Mouse (Mus musculus): ENCODE results near the gene Serpina3j. TPM values are rescaled to one million over a fixed set of nuclear protein-coding genes. Genes with fewer than 3 reads are reported as not detected.

Gene Serpina3j
- polyA plus RNA-seq (2014; fragmentation: Nextera tagmentation; extraction: Ambion mirVana): not detected in 2 replicates

DNA sequence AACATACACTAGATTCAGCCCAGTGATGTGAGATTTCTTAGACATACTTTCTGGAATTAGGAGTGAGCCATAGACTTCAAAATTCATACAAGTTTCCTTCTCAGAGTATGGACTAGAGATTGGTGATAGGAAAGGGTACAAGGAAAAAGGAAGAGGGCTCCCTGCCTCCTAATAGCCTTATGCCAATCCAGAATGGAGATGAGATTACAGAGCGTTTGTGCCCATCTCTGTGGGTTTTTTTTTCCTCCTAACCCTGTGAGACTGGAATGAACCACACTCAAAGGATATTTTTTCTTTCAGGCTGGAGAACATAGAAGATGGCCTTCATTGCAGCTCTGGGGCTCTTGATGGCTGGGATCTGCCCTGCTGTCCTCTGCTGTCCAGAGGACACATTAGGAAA lies at the start of gene Serpina3j:
Serpina3j (plus strand) TSS at position 301 of the 400 bp plus-strand sequence.
- Histone ChIP-seq H3K4me2 (ENCODE audit: low read depth) (no peak within 1 kb of the TSS), H3K27me3 (ENCODE audit: control insufficient read depth, insufficient read depth, low read length) (no peaks in the 10 kb centered on the region), H3K4me1 (ENCODE audit: control insufficient read depth, insufficient read depth, low read length) (no peaks in the 10 kb centered on the region), H3K9ac (ENCODE audit: low read length) (no peak within 1 kb of the TSS), H3K4me3 (ENCODE audit: low read depth, low read length) (no peak within 1 kb of the TSS), H3K36me3 (ENCODE audit: control insufficient read depth, insufficient read depth, low read length) (no peaks in the 10 kb centered on the region), H3K9me3 (ENCODE audit: control insufficient read depth, low read length) (peaks cover 2% of the 10 kb centered on the region; the same call in 1 of the 2 replicates), H3K27ac (ENCODE audit: low read depth, low read length) (no peak within 1 kb of the TSS)
- DNase-seq (ENCODE audit: low spot score): no peak
- WGBS: 85% methylated on average over 1 of the region's 1 CpGs
- no peak for ATAC-seq (ENCODE audit: insufficient read depth, low FRiP score, low TSS enrichment)

DNA sequence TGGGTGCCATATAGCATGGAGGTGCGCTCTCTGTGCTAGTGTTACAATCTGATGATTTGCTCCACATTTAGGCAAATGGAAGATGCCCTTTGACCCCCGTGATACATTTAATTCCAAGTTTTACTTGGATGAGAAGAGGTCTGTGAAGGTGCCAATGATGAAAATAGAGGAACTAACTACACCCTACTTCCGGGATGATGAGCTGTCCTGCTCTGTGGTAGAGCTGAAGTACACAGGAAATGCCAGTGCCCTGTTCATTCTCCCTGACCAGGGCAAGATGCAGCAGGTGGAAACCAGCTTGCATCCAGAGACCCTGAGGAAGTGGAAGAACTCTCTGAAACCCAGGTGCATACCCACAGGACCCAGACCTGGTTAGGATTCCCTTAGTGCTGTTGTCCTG lies 48.0 kb upstream of the Serpina3j start:
- Histone ChIP-seq H3K27ac (ENCODE audit: low read depth, low read length) (no peak overlapping the region), H3K4me3 (ENCODE audit: low read depth, low read length) (no peak overlapping the region), H3K27me3 (ENCODE audit: control insufficient read depth, insufficient read depth, low read length) (no peaks in the 10 kb centered on the region), H3K4me2 (ENCODE audit: low read depth) (no peak overlapping the region), H3K9ac (ENCODE audit: low read length) (no peak overlapping the region), H3K9me3 (ENCODE audit: control insufficient read depth, low read length) (no peaks in the 10 kb centered on the region), H3K36me3 (ENCODE audit: control insufficient read depth, insufficient read depth, low read length) (no peaks in the 10 kb centered on the region), H3K4me1 (ENCODE audit: control insufficient read depth, insufficient read depth, low read length) (no peaks in the 10 kb centered on the region)
- WGBS: 88% methylated on average over 3 of the region's 3 CpGs
- DNase-seq (ENCODE audit: low spot score) (no peak), ATAC-seq (ENCODE audit: insufficient read depth, low FRiP score, low TSS enrichment) (no peak)

DNA sequence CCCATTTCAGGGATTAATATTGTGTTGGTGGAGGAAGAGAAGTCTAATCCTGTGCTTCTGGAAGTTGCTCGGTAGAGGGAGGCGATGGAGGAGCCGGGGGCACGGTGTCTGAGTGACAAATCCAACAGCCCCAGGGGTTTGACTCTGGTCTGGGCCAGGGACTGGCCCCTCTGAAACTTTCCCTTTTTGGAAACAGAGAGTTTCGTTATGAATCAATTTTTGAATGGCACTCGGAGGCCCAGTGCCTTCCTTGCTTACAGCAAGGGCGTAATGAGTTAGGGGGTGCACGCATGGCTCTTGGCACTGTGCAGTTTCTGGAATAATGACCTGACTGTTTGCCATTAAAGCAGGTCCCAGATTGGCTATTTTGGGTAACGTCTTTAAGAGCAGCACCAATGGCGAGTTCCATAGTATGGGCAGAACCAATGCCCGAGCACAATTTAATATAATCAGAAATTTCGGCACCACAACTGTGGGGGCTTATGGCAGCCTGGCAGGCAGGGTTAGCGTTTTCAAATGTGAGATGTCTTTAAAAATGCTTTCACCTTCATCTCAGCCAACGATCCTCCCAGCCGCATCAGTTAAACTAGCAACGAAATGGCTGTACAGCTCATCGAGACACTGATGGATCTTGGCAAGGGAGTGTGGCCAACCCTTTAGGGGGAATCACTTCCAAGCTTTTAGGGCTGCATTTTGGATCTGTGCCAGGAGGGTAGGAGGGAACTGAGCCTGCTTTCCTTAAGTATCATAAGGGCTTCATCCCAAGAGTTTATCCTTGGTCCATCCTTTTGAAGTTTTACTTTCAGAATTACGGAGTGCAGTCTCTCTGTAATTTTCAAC lies 35.9 kb upstream of the Serpina3j start:
- ATAC-seq (ENCODE audit: insufficient read depth, low FRiP score, low TSS enrichment) (no peak), DNase-seq (ENCODE audit: low spot score) (no peak)
- no peak overlapping the region for H3K27ac ChIP-seq (ENCODE audit: low read depth, low read length)
- 88% methylated on average over 18 of the region's 18 CpGs for WGBS
- no peaks in the 10 kb centered on the region for H3K27me3 ChIP-seq (ENCODE audit: control insufficient read depth, insufficient read depth, low read length)
- no peaks in the 10 kb centered on the region for H3K36me3 ChIP-seq (ENCODE audit: control insufficient read depth, insufficient read depth, low read length)
- H3K9ac ChIP-seq (ENCODE audit: low read length): no peak overlapping the region
- no peaks in the 10 kb centered on the region for H3K9me3 ChIP-seq (ENCODE audit: control insufficient read depth, low read length)
- H3K4me2 ChIP-seq (ENCODE audit: low read depth): no peak overlapping the region
- H3K4me3 ChIP-seq (ENCODE audit: low read depth, low read length): no peak overlapping the region
- no peaks in the 10 kb centered on the region for H3K4me1 ChIP-seq (ENCODE audit: control insufficient read depth, insufficient read depth, low read length)

DNA sequence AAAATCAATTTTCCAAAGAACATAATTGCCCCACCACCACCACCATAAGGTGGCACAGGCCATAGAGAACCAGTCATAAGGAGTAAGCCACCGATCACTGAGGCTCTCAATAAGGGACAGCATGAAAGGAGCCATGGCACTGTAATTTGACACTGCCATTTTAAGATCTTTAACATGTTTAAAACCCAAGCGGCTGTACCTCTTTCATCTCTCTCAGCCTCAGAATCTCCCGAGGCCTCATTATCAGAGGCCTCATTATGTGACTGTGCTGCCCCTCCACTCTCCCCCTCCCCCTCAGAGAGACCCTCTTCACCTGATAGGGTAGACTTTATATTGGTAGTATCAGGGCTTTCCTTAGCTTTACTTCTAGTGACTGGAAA lies 35.3 kb upstream of the Serpina3j start:
- H3K9ac ChIP-seq (ENCODE audit: low read length): no peak overlapping the region
- H3K4me2 ChIP-seq (ENCODE audit: low read depth): no peak overlapping the region
- ATAC-seq (ENCODE audit: insufficient read depth, low FRiP score, low TSS enrichment) (no peak), DNase-seq (ENCODE audit: low spot score) (no peak)
- H3K9me3 ChIP-seq (ENCODE audit: control insufficient read depth, low read length): no peaks in the 10 kb centered on the region
- no peaks in the 10 kb centered on the region for H3K36me3 ChIP-seq (ENCODE audit: control insufficient read depth, insufficient read depth, low read length)
- H3K4me3 ChIP-seq (ENCODE audit: low read depth, low read length): no peak overlapping the region
- no peak overlapping the region for H3K27ac ChIP-seq (ENCODE audit: low read depth, low read length)
- no peaks in the 10 kb centered on the region for H3K27me3 ChIP-seq (ENCODE audit: control insufficient read depth, insufficient read depth, low read length)
- H3K4me1 ChIP-seq (ENCODE audit: control insufficient read depth, insufficient read depth, low read length): no peaks in the 10 kb centered on the region
- 12% methylated on average over 3 of the region's 3 CpGs for WGBS

DNA sequence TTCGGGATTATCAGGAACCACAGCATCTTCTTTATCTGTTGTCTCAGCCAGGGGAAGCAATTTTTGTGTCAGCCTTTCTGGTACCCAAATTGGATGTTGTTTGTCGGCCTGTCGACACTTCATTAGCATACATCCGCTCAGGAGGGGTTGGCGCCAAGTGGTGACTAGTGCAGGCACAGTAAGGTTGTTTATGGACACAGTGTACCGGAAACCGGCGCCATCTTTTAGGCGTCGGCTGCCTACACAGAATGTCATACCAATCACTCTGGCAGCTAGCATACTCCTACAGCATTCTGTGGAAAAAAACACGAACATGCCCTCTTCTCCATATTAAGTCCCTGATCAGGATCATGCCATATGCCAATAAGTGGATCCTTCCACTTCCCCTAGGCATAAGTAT lies 31.0 kb upstream of the Serpina3j start:
- Histone ChIP-seq H3K4me2 (ENCODE audit: low read depth) (no peak overlapping the region), H3K9ac (ENCODE audit: low read length) (no peak overlapping the region), H3K27ac (ENCODE audit: low read depth, low read length) (no peak overlapping the region), H3K36me3 (ENCODE audit: control insufficient read depth, insufficient read depth, low read length) (no peaks in the 10 kb centered on the region), H3K4me3 (ENCODE audit: low read depth, low read length) (no peak overlapping the region), H3K4me1 (ENCODE audit: control insufficient read depth, insufficient read depth, low read length) (no peaks in the 10 kb centered on the region), H3K9me3 (ENCODE audit: control insufficient read depth, low read length) (no peaks in the 10 kb centered on the region), H3K27me3 (ENCODE audit: control insufficient read depth, insufficient read depth, low read length) (no peaks in the 10 kb centered on the region)
- no peak for ATAC-seq (ENCODE audit: insufficient read depth, low FRiP score, low TSS enrichment)
- WGBS: 90% methylated on average over 11 of the region's 11 CpGs
- no peak for DNase-seq (ENCODE audit: low spot score)

DNA sequence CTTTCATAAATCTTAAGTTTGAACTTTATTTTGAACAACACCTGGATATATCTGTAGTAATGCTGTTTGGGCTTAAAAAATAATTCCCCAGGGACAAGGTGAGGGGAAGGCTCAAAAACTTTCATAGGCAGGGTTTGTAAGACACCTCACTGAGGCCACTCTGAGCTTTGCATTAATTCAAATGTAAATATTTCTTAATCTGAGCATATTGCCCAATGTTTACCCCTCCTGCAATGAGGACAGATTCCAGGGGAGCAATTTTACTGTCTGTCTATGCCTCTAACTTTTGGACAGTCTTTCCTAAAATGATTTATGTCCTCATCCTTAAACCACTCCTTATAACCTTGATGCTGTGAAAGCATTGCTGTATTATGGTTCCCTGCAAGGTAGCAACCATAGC lies 26.0 kb upstream of the Serpina3j start:
- ATAC-seq (ENCODE audit: insufficient read depth, low FRiP score, low TSS enrichment): no peak
- no peak overlapping the region for H3K9ac ChIP-seq (ENCODE audit: low read length)

DNA sequence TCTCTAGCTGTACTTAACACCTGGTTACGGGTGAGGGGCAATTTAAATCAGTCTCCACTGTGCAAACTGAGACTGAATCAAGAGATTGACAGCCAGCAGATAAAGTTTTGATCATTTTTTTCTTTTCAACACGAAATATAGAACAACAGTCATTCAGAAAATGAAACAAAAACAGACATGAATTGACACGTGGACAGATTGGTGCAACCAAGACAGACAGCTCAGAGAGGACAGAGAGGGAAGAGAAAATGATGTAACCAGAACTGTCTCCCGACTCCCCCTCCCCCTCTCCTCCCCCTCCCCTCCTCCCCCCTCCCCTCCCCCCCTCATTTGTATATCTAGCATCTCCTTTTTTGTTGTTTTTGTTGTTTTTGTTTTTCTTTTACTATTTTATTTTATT lies 24.5 kb upstream of the Serpina3j start:
- Histone ChIP-seq H3K4me1 (ENCODE audit: control insufficient read depth, insufficient read depth, low read length) (no peaks in the 10 kb centered on the region), H3K27ac (ENCODE audit: low read depth, low read length) (no peak overlapping the region), H3K9me3 (ENCODE audit: control insufficient read depth, low read length) (no peaks in the 10 kb centered on the region), H3K36me3 (ENCODE audit: control insufficient read depth, insufficient read depth, low read length) (no peaks in the 10 kb centered on the region), H3K4me2 (ENCODE audit: low read depth) (no peak overlapping the region), H3K27me3 (ENCODE audit: control insufficient read depth, insufficient read depth, low read length) (no peaks in the 10 kb centered on the region), H3K4me3 (ENCODE audit: low read depth, low read length) (no peak overlapping the region), H3K9ac (ENCODE audit: low read length) (no peak overlapping the region)
- WGBS: 60% methylated on average over 4 of the region's 4 CpGs
- ATAC-seq (ENCODE audit: insufficient read depth, low FRiP score, low TSS enrichment) (no peak), DNase-seq (ENCODE audit: low spot score) (no peak)

More for the DNA sequence above, 26.0 kb upstream of the Serpina3j start:
- H3K27me3 ChIP-seq (ENCODE audit: control insufficient read depth, insufficient read depth, low read length): no peaks in the 10 kb centered on the region
- H3K9me3 ChIP-seq (ENCODE audit: control insufficient read depth, low read length): no peaks in the 10 kb centered on the region
- H3K36me3 ChIP-seq (ENCODE audit: control insufficient read depth, insufficient read depth, low read length): no peaks in the 10 kb centered on the region
- no peak overlapping the region for H3K27ac ChIP-seq (ENCODE audit: low read depth, low read length)
- no peak overlapping the region for H3K4me3 ChIP-seq (ENCODE audit: low read depth, low read length)
- no peak overlapping the region for H3K4me2 ChIP-seq (ENCODE audit: low read depth)
- no peaks in the 10 kb centered on the region for H3K4me1 ChIP-seq (ENCODE audit: control insufficient read depth, insufficient read depth, low read length)
- no peak for DNase-seq (ENCODE audit: low spot score)

DNA sequence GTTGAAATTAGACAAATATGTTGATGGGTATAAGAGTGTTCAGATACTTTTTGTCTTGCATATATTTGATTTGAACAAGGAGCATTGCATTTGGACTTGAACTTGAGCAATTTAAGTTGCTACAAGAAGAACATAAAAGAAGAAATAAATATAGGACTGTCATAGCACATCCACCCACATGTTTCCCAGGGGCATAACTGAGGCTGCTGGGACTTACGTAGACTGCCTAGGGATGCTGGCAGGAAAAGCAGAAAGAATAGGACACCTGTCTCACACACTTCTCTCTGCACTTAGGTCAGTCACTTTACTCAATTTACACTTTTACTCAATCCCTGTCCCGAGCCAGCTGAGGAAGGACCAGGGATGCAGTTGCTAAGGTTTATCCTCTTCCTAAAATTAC lies 20.4 kb upstream of the Serpina3j start:
- no peak for ATAC-seq (ENCODE audit: insufficient read depth, low FRiP score, low TSS enrichment)
- 79% methylated on average over 2 of the region's 2 CpGs for WGBS
- Histone ChIP-seq H3K4me3 (ENCODE audit: low read depth, low read length) (no peak overlapping the region), H3K4me2 (ENCODE audit: low read depth) (no peak overlapping the region), H3K4me1 (ENCODE audit: control insufficient read depth, insufficient read depth, low read length) (no peaks in the 10 kb centered on the region), H3K36me3 (ENCODE audit: control insufficient read depth, insufficient read depth, low read length) (no peaks in the 10 kb centered on the region), H3K27ac (ENCODE audit: low read depth, low read length) (no peak overlapping the region), H3K9ac (ENCODE audit: low read length) (no peak overlapping the region), H3K9me3 (ENCODE audit: control insufficient read depth, low read length) (no peaks in the 10 kb centered on the region), H3K27me3 (ENCODE audit: control insufficient read depth, insufficient read depth, low read length) (no peaks in the 10 kb centered on the region)
- DNase-seq (ENCODE audit: low spot score): no peak

DNA sequence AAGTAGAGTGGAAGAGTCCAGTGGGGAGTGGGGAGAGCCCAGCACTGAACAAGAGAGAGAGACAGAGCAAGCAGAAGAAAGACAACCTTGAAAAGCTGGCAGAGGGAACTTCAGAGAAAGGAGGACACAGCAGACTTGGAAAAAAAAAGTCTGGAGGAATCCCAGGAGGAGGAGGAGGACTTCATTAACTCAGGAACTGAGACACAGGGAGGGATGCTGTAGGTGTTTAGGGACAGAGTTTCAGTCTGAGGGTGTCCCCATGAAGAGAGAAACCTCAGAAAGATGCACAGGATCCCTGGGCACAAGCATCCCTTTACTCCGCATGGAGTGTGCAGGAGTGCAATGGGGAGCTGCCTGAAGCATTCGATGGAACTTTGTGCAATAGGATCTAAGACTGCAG lies 16.3 kb upstream of the Serpina3j start:
- ATAC-seq (ENCODE audit: insufficient read depth, low FRiP score, low TSS enrichment) (no peak), DNase-seq (ENCODE audit: low spot score) (no peak)
- no peaks in the 10 kb centered on the region for H3K36me3 ChIP-seq (ENCODE audit: control insufficient read depth, insufficient read depth, low read length)
- no peak overlapping the region for H3K9ac ChIP-seq (ENCODE audit: low read length)
- H3K9me3 ChIP-seq (ENCODE audit: control insufficient read depth, low read length): no peaks in the 10 kb centered on the region
- H3K27me3 ChIP-seq (ENCODE audit: control insufficient read depth, insufficient read depth, low read length): no peaks in the 10 kb centered on the region
- H3K4me2 ChIP-seq (ENCODE audit: low read depth): no peak overlapping the region
- H3K4me1 ChIP-seq (ENCODE audit: control insufficient read depth, insufficient read depth, low read length): no peaks in the 10 kb centered on the region
- H3K4me3 ChIP-seq (ENCODE audit: low read depth, low read length): no peak overlapping the region
- no peak overlapping the region for H3K27ac ChIP-seq (ENCODE audit: low read depth, low read length)
- WGBS: 91% methylated on average over 2 of the region's 2 CpGs

Measured in neural tube, embryonic 11.5 days (tissue).